Mouse (Mus musculus) embryo, embryonic 10.5 days (tissue): ENCODE data around the gene Tmem207.

Experiments used
- DNase-seq: peaks from one replicate; pipeline ENCODE4 v3.0.0-alpha.2; 2015; ENCODE audit warnings: low spot score

The Tmem207 gene

DNA sequence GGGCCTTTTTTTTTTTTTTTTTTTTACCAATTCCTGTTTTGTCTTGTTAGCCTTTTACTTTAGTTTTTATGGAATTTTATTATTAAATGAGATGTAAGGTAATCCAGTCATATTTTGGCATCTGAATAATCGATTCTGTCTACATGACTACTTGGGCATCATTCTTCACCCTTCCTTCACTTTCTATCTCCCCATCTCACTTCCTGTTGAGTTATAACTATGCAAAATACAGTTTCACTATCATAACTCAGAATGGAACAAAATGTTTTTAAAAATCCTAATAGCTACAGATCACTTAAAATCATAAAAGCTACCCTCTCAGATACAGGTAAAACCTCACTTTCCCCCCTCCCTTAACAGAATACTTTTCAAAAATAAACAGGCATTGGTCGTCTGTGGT is 70.4 kb downstream of the Tmem207 start:
- DNase-seq, result no peak

DNA sequence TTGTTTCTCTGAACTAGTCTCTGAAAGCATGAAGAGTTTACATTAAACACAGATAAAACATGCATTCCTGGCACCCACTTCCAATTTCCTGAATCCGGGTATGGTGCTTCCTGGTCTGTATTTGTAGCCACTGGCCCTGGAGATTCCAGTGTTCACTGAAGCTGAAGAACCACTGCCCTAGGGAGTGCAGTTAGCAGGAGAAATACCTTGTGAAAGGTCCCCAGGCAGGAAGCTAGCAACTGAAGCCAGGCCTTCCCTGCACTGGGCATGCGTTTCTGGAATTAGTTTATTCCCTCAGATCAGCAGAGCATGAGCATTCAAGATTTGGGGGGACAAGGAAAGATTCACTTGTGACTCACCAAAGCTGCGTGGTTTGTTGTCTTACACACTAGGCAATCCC is 72.4 kb downstream of the Tmem207 start:
- no peak for DNase-seq
